Mouse (Mus musculus): ENCODE results near the gene 4930404N11Rik. TPM values are rescaled to one million over a fixed set of nuclear protein-coding genes. Genes with fewer than 3 reads are reported as not detected.

Gene 4930404N11Rik
- total RNA-seq, 2 experiments from 2014 or later, result 1.00 to 1.3 TPM

DNA sequence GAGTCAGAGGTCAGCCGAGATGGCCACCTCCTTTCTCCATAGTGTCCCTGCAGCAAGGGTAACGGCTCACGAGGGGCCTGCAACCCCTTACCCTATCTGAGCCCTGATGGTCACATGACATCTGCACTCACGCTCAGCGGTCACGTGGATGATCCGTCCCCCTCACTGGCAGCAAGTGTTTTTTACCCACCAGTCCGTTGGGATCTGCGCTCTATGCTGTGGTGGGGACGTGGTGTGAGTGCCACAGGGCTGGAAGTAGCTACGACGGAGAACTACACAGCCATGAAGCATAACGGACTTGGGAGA, 42.8 kb upstream of the 4930404N11Rik start:
- DNase-seq (ENCODE audit: extremely low spot score in 1 of 2, low spot score in 2 of 2), result no peak
- intact Hi-C loops (cut with DNase I), result no loop called here
- no peak for TF ChIP-seq CTCF (IDR thresholded peaks at IDR 0.05)
- H3K4me3 ChIP-seq, result no peak overlapping the region
- H3K27ac ChIP-seq, result peak overlapping the region; percentile 56

- peak; percentile 69 to 70 for DNase-seq (ENCODE audit: extremely low spot score in 1 of 2, low spot score in 2 of 2)
- Histone ChIP-seq H3K27ac (peak overlapping the region; percentile 56), H3K4me3 (0 out of 2 replicates have a peak overlapping the region, but pooled peaks have one; percentile 3)
- TF ChIP-seq CTCF (IDR thresholded peaks at IDR 0.05), result no peak; the same call in 1 of the 2 replicates
- intact Hi-C loops (cut with DNase I), result no loop called here
Observed at GRCm38 (mm10) chr10:81407539-81408423, 42.2 kb upstream of the 4930404N11Rik start.

DNA sequence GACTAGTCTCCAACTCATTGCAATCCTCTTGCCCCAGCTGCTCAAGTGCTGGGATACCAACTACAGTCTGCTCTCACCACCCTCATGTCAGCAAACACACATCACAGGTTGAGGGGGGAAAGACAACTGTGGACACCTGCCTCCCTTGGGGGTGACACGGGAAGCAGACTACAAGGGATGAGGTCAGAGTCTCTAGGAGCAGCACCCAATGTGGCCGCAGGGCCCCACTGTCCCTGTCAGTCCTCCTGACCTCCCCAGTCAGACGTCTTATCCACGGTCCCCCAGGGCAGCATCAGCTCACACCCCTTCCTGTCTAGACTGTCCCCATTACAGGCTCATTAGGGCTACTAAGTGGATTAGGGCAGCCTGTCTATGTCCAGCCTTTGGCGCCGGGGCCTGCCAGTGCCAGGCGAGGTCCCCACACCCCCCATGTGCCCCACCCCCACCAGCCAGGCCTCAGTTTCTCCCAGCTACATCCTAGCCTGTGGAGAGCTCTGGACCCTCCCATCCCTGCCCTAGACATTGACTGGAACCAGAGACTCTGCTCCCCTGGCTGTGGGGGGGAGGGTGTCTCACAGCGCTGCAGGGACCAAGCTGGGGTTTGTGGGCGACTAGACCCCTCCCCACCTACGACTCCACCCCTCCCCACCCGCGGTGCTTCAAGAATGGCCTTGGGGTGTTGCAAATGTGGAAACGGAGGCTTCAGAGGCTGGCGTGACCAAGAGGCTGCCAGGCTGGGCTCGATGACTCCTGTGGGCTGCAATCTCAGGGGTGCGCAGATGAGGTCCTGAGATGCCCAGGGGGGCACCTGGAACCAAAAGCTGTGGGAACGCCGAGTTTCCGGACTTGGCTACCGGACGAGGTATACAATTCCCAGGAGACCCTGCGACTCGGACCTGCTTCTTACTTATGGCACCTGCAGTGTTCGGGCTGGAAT, 41.2 kb upstream of the 4930404N11Rik start:
- DNase-seq (ENCODE audit: extremely low spot score in 1 of 2, low spot score in 2 of 2), result no peak
- intact Hi-C loops (cut with DNase I), result no loop called here
- no peak for TF ChIP-seq CTCF (IDR thresholded peaks at IDR 0.05)
- Histone ChIP-seq H3K27ac (peak overlapping the region; percentile 56), H3K4me3 (0 out of 2 replicates have a peak overlapping the region, but pooled peaks have one; percentile 3)

GRCm38 (mm10) chr10:81405588-81406201, 40.1 kb upstream of the 4930404N11Rik start:
- peak; percentile 59 to 64 for DNase-seq (ENCODE audit: extremely low spot score in 1 of 2, low spot score in 2 of 2)
- Histone ChIP-seq H3K27ac (no peak overlapping the region), H3K4me3 (no peak overlapping the region)
- TF ChIP-seq CTCF (IDR thresholded peaks at IDR 0.05), result peak; percentile 81
- intact Hi-C loops (cut with DNase I), result no loop called here

DNA sequence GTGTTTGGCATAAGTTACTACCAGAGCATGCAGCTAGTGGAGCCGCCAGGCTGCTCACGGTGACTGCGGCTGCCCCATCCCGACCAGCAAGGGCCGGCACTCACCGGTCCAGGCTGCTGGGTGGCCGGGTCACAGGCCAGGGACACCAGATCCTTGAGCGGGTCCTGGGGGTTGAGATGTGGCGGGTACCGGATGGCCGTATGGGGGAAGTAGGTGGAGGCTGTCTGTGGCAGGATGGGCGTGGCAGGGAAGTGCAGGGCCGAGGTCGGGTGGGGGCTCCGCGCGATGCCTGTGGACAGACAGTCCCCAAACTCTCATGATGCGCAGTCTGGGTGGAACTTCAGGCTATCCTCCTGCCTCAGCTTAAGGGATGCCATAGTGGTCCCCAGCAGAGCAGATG, 39.1 kb upstream of the 4930404N11Rik start:
- H3K27ac ChIP-seq, result no peak overlapping the region; the same call in 1 of the 2 replicates
- intact Hi-C loops (cut with DNase I), result no loop called here
- H3K4me3 ChIP-seq, result no peak overlapping the region
- no peak for TF ChIP-seq CTCF (IDR thresholded peaks at IDR 0.05)
- no peak for DNase-seq (ENCODE audit: extremely low spot score in 1 of 2, low spot score in 2 of 2)

GRCm38 (mm10) chr10:81404082-81404481, 38.5 kb upstream of the 4930404N11Rik start:
- no peak overlapping the region for H3K27ac ChIP-seq
- intact Hi-C loops (cut with DNase I), result no loop called here
- H3K4me3 ChIP-seq, result no peak overlapping the region
- DNase-seq (ENCODE audit: extremely low spot score in 1 of 2, low spot score in 2 of 2), result no peak
- no peak for TF ChIP-seq CTCF (IDR thresholded peaks at IDR 0.05)

DNA sequence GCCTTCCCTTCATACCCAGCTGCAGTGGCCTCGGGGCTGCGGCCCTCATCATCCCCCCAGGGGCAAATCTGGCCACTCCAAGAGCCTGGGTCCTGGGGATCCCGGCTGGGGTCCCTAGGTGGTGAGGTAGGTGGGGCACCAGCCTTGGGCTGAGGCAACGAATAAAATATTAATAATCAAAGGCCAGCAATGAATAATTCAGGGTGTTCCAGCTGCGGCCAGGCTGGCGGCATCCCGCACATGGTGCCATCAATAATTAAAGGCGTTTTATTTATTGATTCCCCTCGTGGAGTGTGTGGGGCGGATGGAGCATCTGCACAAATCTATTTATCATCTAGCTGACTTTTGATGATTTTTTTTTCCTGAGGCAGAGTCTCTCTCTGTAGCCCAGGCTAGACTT, 37.9 kb upstream of the 4930404N11Rik start:
- H3K4me3 ChIP-seq, result no peak overlapping the region
- no peak for TF ChIP-seq CTCF (IDR thresholded peaks at IDR 0.05)
- intact Hi-C loops (cut with DNase I), result no loop called here
- peak overlapping the region; percentile 85; the same call in 1 of the 2 replicates for H3K27ac ChIP-seq
- no peak for DNase-seq (ENCODE audit: extremely low spot score in 1 of 2, low spot score in 2 of 2)

DNA sequence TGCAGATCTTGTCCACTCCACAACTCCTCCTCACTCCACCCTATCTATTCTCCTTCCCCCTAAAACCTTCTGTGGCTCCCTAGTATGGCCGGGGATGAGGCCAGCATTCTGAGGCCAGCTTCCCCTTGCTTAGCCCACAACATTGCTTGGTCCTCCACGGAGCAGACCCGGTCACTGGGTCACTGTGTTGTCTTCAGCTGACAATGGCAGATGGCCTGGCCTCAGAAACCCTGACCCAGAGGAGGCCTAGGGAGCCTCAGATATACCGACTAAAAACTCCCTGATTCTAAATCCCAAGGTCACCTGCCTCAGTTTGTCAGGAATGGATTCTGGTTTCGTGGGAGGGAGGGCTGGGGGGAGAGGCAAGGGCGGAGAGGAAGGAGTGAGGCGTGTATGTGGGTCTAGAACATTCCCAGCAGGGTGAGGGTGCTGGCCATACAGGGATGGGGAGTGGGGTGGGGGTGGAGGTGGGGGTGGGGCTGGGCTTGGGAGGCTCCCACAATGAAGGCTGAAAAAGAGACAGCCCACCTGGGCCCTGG, 36.7 kb upstream of the 4930404N11Rik start:
- no peak for TF ChIP-seq CTCF (IDR thresholded peaks at IDR 0.05)

DNA sequence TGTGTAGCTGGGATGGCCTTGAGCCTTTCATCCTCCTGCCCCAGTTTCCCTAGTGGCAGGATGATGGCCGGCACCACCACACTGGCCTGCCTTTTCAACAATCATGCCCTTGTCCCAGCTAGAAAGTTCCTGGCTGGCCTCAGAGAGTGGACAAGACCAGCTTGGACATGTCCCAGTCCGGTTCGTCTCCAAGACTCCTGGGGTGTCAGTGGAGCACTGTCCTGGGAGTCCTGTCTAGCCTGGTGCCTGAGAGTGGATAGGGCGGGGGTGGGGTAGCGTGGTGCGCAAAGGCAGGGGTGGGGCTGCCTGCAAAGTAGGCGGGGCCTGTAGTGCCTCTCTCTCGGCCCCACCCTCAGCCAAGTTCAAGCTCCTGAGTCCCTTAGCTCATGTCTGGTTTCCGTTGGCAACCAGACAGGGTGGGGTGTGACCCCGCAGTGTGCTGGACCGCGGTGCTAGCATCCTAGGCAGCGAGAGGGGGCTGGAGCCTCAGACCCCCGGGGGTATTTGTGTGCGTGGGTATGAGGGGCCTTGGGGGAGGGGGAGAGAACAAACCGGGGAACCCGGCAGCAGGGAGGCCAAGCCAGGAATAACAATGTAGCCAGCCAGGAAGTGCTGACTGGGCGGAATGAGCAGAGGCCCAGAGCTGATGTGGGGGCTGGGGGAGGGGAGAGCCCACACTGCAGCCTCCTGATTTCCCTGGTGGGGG, 36.1 kb upstream of the 4930404N11Rik start:
- TF ChIP-seq CTCF (IDR thresholded peaks at IDR 0.05), result peak; percentile 7; the same call in 1 of the 2 replicates
- DNase-seq (ENCODE audit: extremely low spot score in 1 of 2, low spot score in 2 of 2), result peak in 1 of 2 experiments; percentile 52
- Histone ChIP-seq H3K27ac (peak overlapping the region; percentile 85), H3K4me3 (no peak overlapping the region)
- intact Hi-C loops (cut with DNase I), result no loop called here

More for the DNA sequence above, 36.7 kb upstream of the 4930404N11Rik start:
- peak overlapping the region; percentile 85 for H3K27ac ChIP-seq
- no peak overlapping the region for H3K4me3 ChIP-seq
- no peak for DNase-seq (ENCODE audit: extremely low spot score in 1 of 2, low spot score in 2 of 2)
- intact Hi-C loops (cut with DNase I), result no loop called here

GRCm38 (mm10) chr10:81401205-81401520, 35.5 kb upstream of the 4930404N11Rik start:
- no peak overlapping the region for H3K4me3 ChIP-seq
- intact Hi-C loops (cut with DNase I), result no loop called here
- no peak for TF ChIP-seq CTCF (IDR thresholded peaks at IDR 0.05)
- no peak for DNase-seq (ENCODE audit: extremely low spot score in 1 of 2, low spot score in 2 of 2)
- peak overlapping the region; percentile 85 for H3K27ac ChIP-seq
